Mouse (Mus musculus): ENCODE results near the gene Sdc1.

- TF ChIP-seq CTCF (IDR thresholded peaks at IDR 0.05; ENCODE audit: extremely low read depth, insufficient read depth, insufficient read length, insufficient replicate concordance) (no peak), POLR2A (IDR thresholded peaks at IDR 0.05; ENCODE audit: low read depth, low read length) (no peak)
Observed at GRCm38 (mm10) chr12:8788469-8788868, 17.3 kb downstream of the Sdc1 start.

All from spleen, adult 2 months (tissue).